Mouse (Mus musculus): ENCODE measurements around the gene Fam3b.

- TF ChIP-seq CTCF (IDR thresholded peaks at IDR 0.05; ENCODE audit: insufficient read depth, low read depth, low read length) (no peak), POLR2A (IDR thresholded peaks at IDR 0.05; ENCODE audit: insufficient read depth, low read depth, low read length) (no peak)
Observed at GRCm38 (mm10) chr16:97504793-97505192, 9.8 kb downstream of the Fam3b start.
